Mouse (Mus musculus): Measurements from ENCODE around the gene Pign. TPM values are rescaled to one million over a fixed set of nuclear protein-coding genes. Genes with fewer than 3 reads are reported as not detected.

Pign gene
- total and polyA plus RNA-seq, 2 experiments from 2014 or later, result 5.8 to 22.8 TPM

DNA sequence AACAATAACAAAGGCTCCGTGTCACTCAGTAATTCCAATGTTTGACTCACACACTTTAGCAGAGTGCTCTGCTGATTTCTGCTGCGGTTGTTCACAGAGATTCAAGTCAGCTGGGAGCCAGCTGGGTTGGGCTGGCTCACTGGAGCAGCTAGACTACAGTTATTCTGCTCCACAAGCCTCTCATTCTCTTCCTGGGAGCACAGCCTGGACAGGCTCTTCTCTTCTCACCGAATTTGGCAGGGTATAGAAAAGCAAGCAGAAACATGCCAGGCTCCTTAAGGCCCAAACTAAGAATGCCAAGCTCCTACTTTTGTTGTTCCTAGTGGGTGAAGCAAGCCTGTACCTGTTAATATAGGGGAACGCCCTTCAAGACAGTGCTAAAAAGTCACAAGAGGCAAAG lies 176.4 kb downstream of the Pign start:
- H3K4me1 ChIP-seq (ENCODE audit: insufficient read depth), result no peaks in the 10 kb centered on the region
- ATAC-seq (peak; percentile 67), DNase-seq (no peak)
- no peak overlapping the region for H3K4me3 ChIP-seq (ENCODE audit: low read depth, low read length)
- no peaks in the 10 kb centered on the region for H3K9me3 ChIP-seq (ENCODE audit: low read length)
- no peak for TF ChIP-seq CTCF (IDR thresholded peaks at IDR 0.05; ENCODE audit: low read depth)
- H3K4me2 ChIP-seq (ENCODE audit: low read depth), result no peak overlapping the region
- no peak overlapping the region for H3K27ac ChIP-seq (ENCODE audit: low read depth, low read length)
- H3K9ac ChIP-seq, result no peak overlapping the region
- H3K36me3 ChIP-seq (ENCODE audit: insufficient read depth), result no peaks in the 10 kb centered on the region
- 51% methylated on average over 4 of the region's 4 CpGs for WGBS
- no peaks in the 10 kb centered on the region for H3K27me3 ChIP-seq (ENCODE audit: insufficient read depth, low read length)

Small RNAs within 50 kb of the gene (microRNA-seq; reads per million reads assigned to microRNA genes)
- gene Gm22426, result 0 reads per million in 2 experiments

Other genes with a start within 250 kb of the Pign start
- gene Relch, start 184 bp upstream of the Pign start, total RNA-seq (2014; rRNA removed), result 69.5 and 85.8 TPM in 2 replicates
- gene Relch, start 184 bp upstream of the Pign start, polyA plus RNA-seq (2015; fragmentation: Nextera tagmentation; extraction: Ambion mirVana), result 31.2 and 41.1 TPM in 2 replicates
- gene Tnfrsf11a, start 117.0 kb upstream of the Pign start, total RNA-seq (2014; rRNA removed), result 2.2 and 2.3 TPM in 2 replicates
- gene Tnfrsf11a, start 117.0 kb upstream of the Pign start, polyA plus RNA-seq (2015; fragmentation: Nextera tagmentation; extraction: Ambion mirVana), result 0.62 and 0.77 TPM in 2 replicates